Mouse (Mus musculus) neural tube, embryonic 15.5 days (tissue): Measurements from ENCODE around the gene Olfr1282. TPM values are rescaled to one million over a fixed set of nuclear protein-coding genes. Genes with fewer than 3 reads are reported as not detected.
"Not testable (repeated sequence)": the region's sequence is repeated elsewhere in the genome, so short reads cannot be mapped to it uniquely, and the experiment has no call there.

Experiments
- ATAC-seq: fragments of 200-750 bp; cut with Nextera tagmentation; 2 replicates; pipeline ENCODE4 v1.8.0; 2017; ENCODE audit warnings: mild to moderate bottlenecking, moderate TSS enrichment, moderate library complexity; ENCODE audit not compliant: low FRiP score
- H3K27ac ChIP-seq: fragments of 300-500 bp; sonication (generic); replicated peaks from 2 replicates; pipeline ENCODE4 v1.5.1; 2015; ENCODE audit warnings: mild to moderate bottlenecking, inconsistent platforms
- H3K27me3 ChIP-seq: fragments of 300-500 bp; sonication (generic); replicated peaks from 2 replicates; pipeline ENCODE4 v1.6.1; 2015; ENCODE audit warnings: inconsistent platforms
- H3K36me3 ChIP-seq: fragments of 300-500 bp; sonication (generic); 2 replicates; pipeline ENCODE4 v1.6.1; 2015; ENCODE audit warnings: inconsistent platforms
- H3K4me1 ChIP-seq: fragments of 300-500 bp; sonication (generic); 2 replicates; pipeline ENCODE4 v1.6.1; 2015; ENCODE audit warnings: inconsistent platforms
- H3K4me2 ChIP-seq: fragments of 300-500 bp; sonication (generic); 2 replicates; pipeline ENCODE4 v1.6.1; 2015; ENCODE audit warnings: inconsistent platforms, mild to moderate bottlenecking, moderate library complexity
- H3K4me3 ChIP-seq: fragments of 300-500 bp; sonication (generic); replicated peaks from 2 replicates; pipeline ENCODE4 v1.5.1; 2015; ENCODE audit warnings: mild to moderate bottlenecking, inconsistent platforms
- H3K9ac ChIP-seq: fragments of 300-500 bp; sonication (generic); replicated peaks from 2 replicates; pipeline ENCODE4 v1.6.1; 2015; ENCODE audit warnings: mild to moderate bottlenecking, inconsistent platforms
- H3K9me3 ChIP-seq: fragments of 300-500 bp; sonication (generic); replicated peaks from 2 replicates; pipeline ENCODE4 v1.6.1; 2016; ENCODE audit warnings: inconsistent platforms
- WGBS: fragments of 180-500 bp; shearing (Covaris S2); methylation state at CpG from one replicate; pipeline ENCODE4 v1.1.7; 2015; ENCODE audit warnings: mixed read lengths; 5-methylcytosine and 5-hydroxymethylcytosine counted together
- polyA plus RNA-seq: library from polyadenylated mRNA; unstranded; fragments of >200 nt; fragmentation: Nextera tagmentation; extraction: Ambion mirVana; gene quantifications from 2 replicates; pipeline ENCODE4 v1.2.1, GENCODE M21; 2015

Olfr1282 gene
- not detected in 2 replicates for polyA plus RNA-seq

- Histone ChIP-seq H3K4me1 (no peaks in the 10 kb centered on the region), H3K27me3 (no peaks in the 10 kb centered on the region), H3K36me3 (no peaks in the 10 kb centered on the region), H3K9ac (no peak within 1 kb of the TSS), H3K9me3 (no peaks in the 10 kb centered on the region), H3K4me2 (no peak within 1 kb of the TSS), H3K27ac (no peak within 1 kb of the TSS), H3K4me3 (no peak within 1 kb of the TSS)
- WGBS = 74% methylated on average over 2 of the region's 2 CpGs
- no peak for ATAC-seq
Measured at GRCm38 (mm10) chr2:111335976-111336375, at the start of gene Olfr1282. TSS of gene Olfr1282 (minus strand) at chr2:111336076.

- Histone ChIP-seq H3K27me3 (no peaks in the 10 kb centered on the region), H3K27ac (no peak within 1 kb of the TSS), H3K9ac (no peak within 1 kb of the TSS), H3K4me2 (no peak within 1 kb of the TSS), H3K4me1 (no peaks in the 10 kb centered on the region), H3K9me3 (no peaks in the 10 kb centered on the region), H3K36me3 (no peaks in the 10 kb centered on the region), H3K4me3 (no peak within 1 kb of the TSS)
- 89% methylated on average over 1 of the region's 1 CpGs for whole genome bisulfite sequencing
- ATAC-seq = no peak
Measured at GRCm38 (mm10) chr2:111375222-111375621, 39.3 kb upstream of the Olfr1282 start, which contains the start of gene Olfr1284. TSS of gene Olfr1284 (plus strand) at chr2:111375522.

GRCm38 (mm10) chr2:111366490-111366889, 30.6 kb upstream of the Olfr1282 start, which contains the start of gene Olfr1283:
TSS of gene Olfr1283 (plus strand) at chr2:111366790.
- no peaks in the 10 kb centered on the region for H3K27me3 ChIP-seq
- no peak for ATAC-seq
- no peak within 1 kb of the TSS for H3K4me3 ChIP-seq
- WGBS = 80% methylated on average over 2 of the region's 2 CpGs
- H3K9me3 ChIP-seq = no peaks in the 10 kb centered on the region
- no peak within 1 kb of the TSS for H3K4me2 ChIP-seq
- no peaks in the 10 kb centered on the region for H3K36me3 ChIP-seq
- no peaks in the 10 kb centered on the region for H3K4me1 ChIP-seq
- no peak within 1 kb of the TSS for H3K27ac ChIP-seq
- no peak within 1 kb of the TSS for H3K9ac ChIP-seq

- not testable (repeated sequence) for ATAC-seq, H3K27me3 ChIP-seq, H3K4me3 ChIP-seq, H3K9me3 ChIP-seq, H3K27ac ChIP-seq, H3K4me1 ChIP-seq, H3K9ac ChIP-seq, H3K4me2 ChIP-seq, H3K36me3 ChIP-seq
- WGBS = 92% methylated on average over 5 of the region's 5 CpGs
Measured at GRCm38 (mm10) chr2:111333721-111334120, 2.2 kb downstream of the Olfr1282 start.

GRCm38 (mm10) chr2:111326220-111326619, 9.7 kb downstream of the Olfr1282 start, which contains the start of gene Olfr1281:
TSS of gene Olfr1281 (plus strand) at chr2:111326520.
- no peak for ATAC-seq
- no peak within 1 kb of the TSS for H3K27ac ChIP-seq
- H3K27me3 ChIP-seq = no peaks in the 10 kb centered on the region
- H3K9ac ChIP-seq = no peak within 1 kb of the TSS
- no peaks in the 10 kb centered on the region for H3K36me3 ChIP-seq
- no peaks in the 10 kb centered on the region for H3K9me3 ChIP-seq
- WGBS = 80% methylated on average over 2 of the region's 2 CpGs
- H3K4me2 ChIP-seq = no peak within 1 kb of the TSS
- no peaks in the 10 kb centered on the region for H3K4me1 ChIP-seq
- H3K4me3 ChIP-seq = no peak within 1 kb of the TSS

- Histone ChIP-seq H3K27ac (no peak within 1 kb of the TSS), H3K36me3 (no peaks in the 10 kb centered on the region), H3K4me3 (no peak within 1 kb of the TSS), H3K4me1 (no peaks in the 10 kb centered on the region), H3K9me3 (no peaks in the 10 kb centered on the region), H3K4me2 (no peak within 1 kb of the TSS), H3K27me3 (no peaks in the 10 kb centered on the region), H3K9ac (no peak within 1 kb of the TSS)
- ATAC-seq = no peak
Measured at GRCm38 (mm10) chr2:111313717-111314116, 22.2 kb downstream of the Olfr1282 start, which contains the start of gene Olfr1280. TSS of gene Olfr1280 (plus strand) at chr2:111314017.

GRCm38 (mm10) chr2:111300374-111300773, 35.5 kb downstream of the Olfr1282 start, which contains the start of gene Olfr1279:
TSS of gene Olfr1279 (plus strand) at chr2:111300635.
- Histone ChIP-seq H3K36me3 (no peaks in the 10 kb centered on the region), H3K27ac (no peak within 1 kb of the TSS), H3K27me3 (no peaks in the 10 kb centered on the region), H3K4me3 (no peak within 1 kb of the TSS), H3K9me3 (no peaks in the 10 kb centered on the region), H3K9ac (no peak within 1 kb of the TSS), H3K4me2 (no peak within 1 kb of the TSS), H3K4me1 (no peaks in the 10 kb centered on the region)
- no peak for ATAC-seq

- Histone ChIP-seq H3K4me2 (no peak overlapping the region), H3K4me1 (no peaks in the 10 kb centered on the region), H3K36me3 (no peaks in the 10 kb centered on the region), H3K9ac (no peak overlapping the region), H3K27ac (no peak overlapping the region), H3K4me3 (no peak overlapping the region), H3K27me3 (no peaks in the 10 kb centered on the region), H3K9me3 (no peaks in the 10 kb centered on the region)
- ATAC-seq = no peak
Measured at GRCm38 (mm10) chr2:111298541-111298940, 37.3 kb downstream of the Olfr1282 start.

GRCm38 (mm10) chr2:111289836-111290235, 46.0 kb downstream of the Olfr1282 start, which contains the start of gene Olfr1278:
TSS of gene Olfr1278 (plus strand) at chr2:111290136.
- Histone ChIP-seq H3K4me1 (no peaks in the 10 kb centered on the region), H3K9ac (no peak within 1 kb of the TSS), H3K4me3 (no peak within 1 kb of the TSS), H3K27me3 (no peaks in the 10 kb centered on the region), H3K36me3 (no peaks in the 10 kb centered on the region), H3K9me3 (no peaks in the 10 kb centered on the region), H3K4me2 (no peak within 1 kb of the TSS), H3K27ac (no peak within 1 kb of the TSS)
- no peak for ATAC-seq

Other genes starting within 250 kb of the Olfr1282 start
- gene Gm13941, start 230.1 kb downstream of the Olfr1282 start, polyA plus RNA-seq = not detected in 2 replicates
- not detected in 2 replicates for gene Gm15130, start 183.1 kb downstream of the Olfr1282 start, polyA plus RNA-seq
- not detected in 2 replicates for gene 4930430A15Rik, start 106.5 kb downstream of the Olfr1282 start, polyA plus RNA-seq
- not detected in 2 replicates for gene Olfr1275, start 100.8 kb downstream of the Olfr1282 start, polyA plus RNA-seq
- gene Olfr1276, start 81.6 kb downstream of the Olfr1282 start, polyA plus RNA-seq = not detected in 2 replicates
- not detected in 2 replicates for gene Olfr1277, start 62.0 kb downstream of the Olfr1282 start, polyA plus RNA-seq
- gene Olfr1278, start 45.9 kb downstream of the Olfr1282 start, polyA plus RNA-seq = not detected in 2 replicates
- not detected in 2 replicates for gene Olfr1279, start 35.4 kb downstream of the Olfr1282 start, polyA plus RNA-seq
- not detected in 2 replicates for gene Olfr1280, start 22.1 kb downstream of the Olfr1282 start, polyA plus RNA-seq
- not detected in 2 replicates for gene Olfr1281, start 9.6 kb downstream of the Olfr1282 start, polyA plus RNA-seq
- not detected in 2 replicates for gene Olfr1283, start 30.7 kb upstream of the Olfr1282 start, polyA plus RNA-seq
- gene Olfr1284, start 39.4 kb upstream of the Olfr1282 start, polyA plus RNA-seq = not detected in 2 replicates
- gene Olfr1286, start 87.0 kb upstream of the Olfr1282 start, polyA plus RNA-seq = not detected in 2 replicates
- not detected in 2 replicates for gene Olfr1287, start 113.1 kb upstream of the Olfr1282 start, polyA plus RNA-seq
- gene Olfr1288, start 138.0 kb upstream of the Olfr1282 start, polyA plus RNA-seq = not detected in 2 replicates
- not detected in 2 replicates for gene Olfr1289, start 144.7 kb upstream of the Olfr1282 start, polyA plus RNA-seq
- not detected in 2 replicates for gene Olfr1290, start 157.8 kb upstream of the Olfr1282 start, polyA plus RNA-seq
- not detected in 2 replicates for gene Olfr1291-ps1, start 161.1 kb upstream of the Olfr1282 start, polyA plus RNA-seq
- gene Olfr1293-ps, start 189.1 kb upstream of the Olfr1282 start, polyA plus RNA-seq = not detected in 2 replicates
- not detected in 2 replicates for gene Olfr1294, start 204.2 kb upstream of the Olfr1282 start, polyA plus RNA-seq
- not detected in 2 replicates for gene Olfr1295, start 233.6 kb upstream of the Olfr1282 start, polyA plus RNA-seq